Mouse (Mus musculus): ENCODE data around the gene Spns1.

DNA sequence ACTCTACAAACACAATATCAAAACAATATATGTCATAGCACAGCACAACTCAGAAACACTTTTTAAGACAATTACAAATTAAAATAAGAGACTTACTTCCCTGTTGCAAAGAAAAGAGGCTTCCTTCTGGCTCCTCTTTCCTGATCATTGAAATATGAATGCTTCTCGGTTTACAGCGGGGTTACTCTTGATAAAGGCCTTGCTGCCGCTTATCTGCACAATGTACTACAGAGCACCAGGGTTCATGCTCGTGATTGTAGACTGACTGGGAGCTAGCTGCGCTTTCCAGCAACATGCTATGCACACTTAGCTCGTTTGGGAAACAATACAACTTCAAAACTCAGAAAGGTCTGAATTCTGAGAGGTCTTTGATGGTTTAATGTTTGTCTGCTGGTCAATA, 20.0 kb upstream of the Spns1 start:
- TF ChIP-seq GATA1 (IDR thresholded peaks at IDR 0.05; ENCODE audit: borderline replicate concordance, low read length) (no peak), FLI1 (IDR thresholded peaks at IDR 0.05; ENCODE audit: low read length) (no peak)

All from megakaryocyte, embryonic 14.5 days (primary cell).